Mouse (Mus musculus) heart, adult 2 months (tissue): ENCODE measurements around the gene Sema5b. TPM values are rescaled to one million over a fixed set of nuclear protein-coding genes. Genes with fewer than 3 reads are reported as not detected.

Source experiments
- DNase-seq, 2 experiments: peaks; one replicate each; pipeline ENCODE4 v3.0.0; 2021
- H3K27ac ChIP-seq: fragments of 200-600 bp; 2 replicates; pipeline ENCODE4 v1.8.1; 2022
- H3K27me3 ChIP-seq: fragments of 200-500 bp; 2 replicates; pipeline ENCODE4 v1.6.1; 2012; ENCODE audit warnings: mild to moderate bottlenecking, low read length, inconsistent platforms, mixed read lengths; ENCODE audit not compliant: control insufficient read depth, insufficient read depth
- H3K36me3 ChIP-seq: fragments of 200-500 bp; 2 replicates; pipeline ENCODE4 v1.6.1; 2012; ENCODE audit warnings: low read length, inconsistent platforms; ENCODE audit not compliant: control insufficient read depth, insufficient read depth
- H3K4me1 ChIP-seq: fragments of 200-500 bp; 2 replicates; pipeline ENCODE4 v1.6.1; 2011; ENCODE audit warnings: low read length; ENCODE audit not compliant: control insufficient read depth, insufficient read depth
- H3K4me3 ChIP-seq: fragments of 200-600 bp; 2 replicates; pipeline ENCODE4 v1.8.1; 2022
- H3K79me2 ChIP-seq: fragments of 200-500 bp; replicated peaks from 2 replicates; pipeline ENCODE4 v1.6.1; 2012; ENCODE audit warnings: mild to moderate bottlenecking, inconsistent platforms, low read length, moderate library complexity, mixed read lengths; ENCODE audit not compliant: control insufficient read depth, insufficient read depth
- H3K9ac ChIP-seq: fragments of 200-500 bp; 2 replicates; pipeline ENCODE4 v1.6.1; 2012; ENCODE audit warnings: low read depth, mild to moderate bottlenecking, control low read depth, inconsistent platforms, low read length, mixed read lengths
- CTCF ChIP-seq: fragments of 200-600 bp; IDR thresholded peaks from 2 replicates; pipeline ENCODE4 v1.8.1; 2022; ENCODE audit warnings: antibody characterized with exemption, mild to moderate bottlenecking, moderate library complexity
- EP300 ChIP-seq: fragments of 200-500 bp; IDR thresholded peaks from 2 replicates; pipeline ENCODE4 v1.6.1; 2011; ENCODE audit warnings: low read depth, low read length, control low read depth; ENCODE audit not compliant: insufficient read depth
- POLR2A ChIP-seq: fragments of 200-500 bp; IDR thresholded peaks from 2 replicates; pipeline ENCODE4 v1.6.1; 2011; ENCODE audit warnings: mild to moderate bottlenecking, low read depth, low read length, control low read depth; ENCODE audit not compliant: insufficient read depth
- WGBS: fragments of 180-500 bp; shearing (Covaris S2); methylation state at CpG from one replicate; pipeline ENCODE4 v1.1.7; 2018; 5-methylcytosine and 5-hydroxymethylcytosine counted together
- intact Hi-C: fragments of 180-260 bp; cut with DNase I; formaldehyde crosslinking; loops from one replicate; pipeline ENCODE4 v1.15.1; 2025
- long read RNA-seq: library from polyadenylated mRNA; stranded (forward); transcript quantifications from one replicate; pipeline ENCODE4 v2.0.0, GENCODE M21; 2021
- polyA plus RNA-seq: library from polyadenylated mRNA; depleted of rRNA; stranded (reverse); fragments of >200 nt; gene quantifications from 2 replicates; pipeline ENCODE4 v1.2.3, GENCODE M21; 2012; rRNA removed
- total RNA-seq, 2 experiments: library from RNA; stranded (reverse); gene quantifications; 2 replicates each; pipeline ENCODE4 v1.2.3; 2021

Gene Sema5b
- total RNA-seq (1 to 10 TPM; 1.8 to 3.0 TPM), polyA plus RNA-seq (0.23 and 1.5 TPM in 2 replicates)
- long read RNA-seq, full-length matches to known transcripts = 1 of 5 reads
- long read RNA-seq, partial matches to known transcripts = 4 of 5 reads
- long read RNA-seq, other reads (novel, unspliced or antisense) = 0 of 5 reads

GRCm38 (mm10) chr16:35541117-35541641 is at the start of gene Sema5b:
Sema5b (plus strand) TSS chr16:35541145.
- H3K4me3 ChIP-seq = peak within 1 kb of the TSS; percentile 51
- H3K27ac ChIP-seq = no peak within 1 kb of the TSS
- DNase-seq = peak; percentile 24 to 51
- no peak for TF ChIP-seq POLR2A
- TF ChIP-seq EP300 = no peak
- TF ChIP-seq CTCF = peak; percentile 59
- H3K9ac ChIP-seq = peak within 1 kb of the TSS; percentile 39
- no peaks in the 10 kb centered on the region for H3K79me2 ChIP-seq
- WGBS = under 1% methylated on average over 50 of the region's 54 CpGs
- H3K27me3 ChIP-seq = peaks cover 9% of the 10 kb centered on the region
- intact Hi-C loops = loop anchor here (5.0 to 10.0 kb wide), 3 partner anchors 119 to 274 kb away; no protein-coding TSS in a partner anchor
- H3K4me1 ChIP-seq = peaks cover 4% of the 10 kb centered on the region
- no peaks in the 10 kb centered on the region for H3K36me3 ChIP-seq

GRCm38 (mm10) chr16:35500342-35500741 is 40.6 kb upstream of the Sema5b start:
- H3K36me3 ChIP-seq = no peaks in the 10 kb centered on the region
- intact Hi-C loops = no loop called here
- H3K9ac ChIP-seq = no peak overlapping the region
- no peak for DNase-seq
- H3K4me1 ChIP-seq = no peaks in the 10 kb centered on the region
- H3K27me3 ChIP-seq = no peaks in the 10 kb centered on the region
- no peak for TF ChIP-seq CTCF
- TF ChIP-seq POLR2A = no peak
- TF ChIP-seq EP300 = no peak
- WGBS = 85% methylated on average over 3 of the region's 3 CpGs
- no peak overlapping the region for H3K4me3 ChIP-seq
- H3K27ac ChIP-seq = no peak overlapping the region
- H3K79me2 ChIP-seq = no peaks in the 10 kb centered on the region

DNA sequence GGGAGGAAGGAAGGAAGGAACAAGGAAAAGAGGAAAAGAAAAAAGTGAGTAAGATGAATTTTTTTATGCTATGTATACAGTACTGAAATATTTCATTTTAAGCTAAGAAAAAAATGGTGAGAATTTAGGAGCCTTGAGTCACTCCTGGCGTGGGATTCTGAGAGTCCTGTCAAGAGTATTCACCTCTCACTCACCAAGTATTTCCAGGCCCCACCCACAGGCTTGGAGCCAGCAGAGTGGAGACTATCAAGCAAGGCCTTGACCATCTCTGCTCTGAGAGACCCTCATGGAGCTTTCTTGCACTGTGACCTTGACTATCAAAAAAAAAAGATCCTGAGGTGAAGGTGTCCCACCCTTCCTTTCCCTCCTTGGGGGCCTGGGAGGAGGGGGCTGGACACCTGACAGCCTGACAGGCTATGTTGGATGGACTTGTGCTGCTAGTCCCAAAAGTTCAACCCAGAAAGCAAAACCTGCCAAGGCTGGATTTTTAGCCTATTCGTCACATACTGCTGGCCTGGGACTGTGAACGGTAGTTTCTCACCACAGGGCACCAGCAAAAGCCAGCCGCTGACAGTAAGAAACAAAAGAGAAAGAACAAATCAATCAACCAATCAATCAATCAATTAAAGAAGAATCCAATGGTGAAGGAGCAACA is 39.7 kb upstream of the Sema5b start:
- Histone ChIP-seq H3K27ac (no peak overlapping the region), H3K79me2 (no peaks in the 10 kb centered on the region), H3K4me1 (no peaks in the 10 kb centered on the region), H3K27me3 (no peaks in the 10 kb centered on the region), H3K4me3 (no peak overlapping the region), H3K36me3 (no peaks in the 10 kb centered on the region), H3K9ac (no peak overlapping the region)
- intact Hi-C loops = no loop called here
- TF ChIP-seq POLR2A (no peak), EP300 (no peak), CTCF (no peak)
- 81% methylated on average over 4 of the region's 4 CpGs for WGBS
- no peak for DNase-seq

DNA sequence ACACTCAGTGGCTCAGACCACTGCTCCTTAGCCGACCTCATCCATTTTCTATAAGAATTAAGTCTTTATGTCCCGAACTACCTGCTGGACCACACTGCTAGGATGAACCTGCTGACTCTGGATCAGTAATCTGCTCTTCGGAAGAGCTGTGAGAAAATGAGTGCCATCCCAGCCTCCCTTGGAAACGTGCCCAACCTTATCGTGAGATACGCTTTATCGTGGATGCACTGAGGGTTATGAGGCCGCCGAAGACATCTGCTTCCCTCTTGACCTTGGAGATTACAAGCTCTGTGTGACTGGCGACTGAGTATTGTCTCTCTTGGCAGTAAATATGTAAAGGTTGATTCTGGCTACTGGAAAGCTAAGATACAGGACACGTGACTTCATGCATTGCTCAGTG is 38.5 kb upstream of the Sema5b start:
- intact Hi-C loops = no loop called here
- no peak overlapping the region for H3K4me3 ChIP-seq
- H3K4me1 ChIP-seq = no peaks in the 10 kb centered on the region
- no peak for TF ChIP-seq EP300
- no peak for TF ChIP-seq POLR2A
- no peak for TF ChIP-seq CTCF
- H3K27ac ChIP-seq = no peak overlapping the region
- H3K36me3 ChIP-seq = no peaks in the 10 kb centered on the region
- no peaks in the 10 kb centered on the region for H3K79me2 ChIP-seq
- 40% methylated on average over 11 of the region's 11 CpGs for WGBS
- H3K9ac ChIP-seq = no peak overlapping the region
- DNase-seq = no peak
- H3K27me3 ChIP-seq = no peaks in the 10 kb centered on the region

DNA sequence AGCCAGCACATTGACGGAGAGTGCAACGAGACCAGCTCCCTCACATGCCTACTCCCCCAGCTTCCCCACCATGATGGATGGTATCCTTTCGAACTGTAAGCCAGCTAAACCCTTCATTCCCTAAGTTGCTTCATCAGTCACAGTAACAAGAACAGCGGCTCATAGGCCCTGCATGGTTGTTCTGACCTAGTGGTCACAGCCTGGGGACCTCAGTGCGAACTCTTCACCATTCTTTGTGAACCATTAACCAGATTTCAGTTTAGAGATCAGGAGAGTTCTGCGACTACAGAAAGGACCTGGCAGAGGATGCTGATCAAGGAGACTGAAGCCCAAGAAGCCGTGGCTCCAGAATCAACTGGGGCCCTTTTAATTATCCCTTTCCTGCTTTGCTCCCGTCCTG is 36.7 kb upstream of the Sema5b start:
- intact Hi-C loops = no loop called here
- Histone ChIP-seq H3K36me3 (no peaks in the 10 kb centered on the region), H3K4me1 (no peaks in the 10 kb centered on the region), H3K27me3 (no peaks in the 10 kb centered on the region), H3K27ac (no peak overlapping the region), H3K4me3 (no peak overlapping the region), H3K9ac (no peak overlapping the region), H3K79me2 (no peaks in the 10 kb centered on the region)
- TF ChIP-seq CTCF = no peak
- TF ChIP-seq EP300 = no peak
- TF ChIP-seq POLR2A = no peak
- WGBS = 86% methylated on average over 8 of the region's 8 CpGs
- DNase-seq = no peak

DNA sequence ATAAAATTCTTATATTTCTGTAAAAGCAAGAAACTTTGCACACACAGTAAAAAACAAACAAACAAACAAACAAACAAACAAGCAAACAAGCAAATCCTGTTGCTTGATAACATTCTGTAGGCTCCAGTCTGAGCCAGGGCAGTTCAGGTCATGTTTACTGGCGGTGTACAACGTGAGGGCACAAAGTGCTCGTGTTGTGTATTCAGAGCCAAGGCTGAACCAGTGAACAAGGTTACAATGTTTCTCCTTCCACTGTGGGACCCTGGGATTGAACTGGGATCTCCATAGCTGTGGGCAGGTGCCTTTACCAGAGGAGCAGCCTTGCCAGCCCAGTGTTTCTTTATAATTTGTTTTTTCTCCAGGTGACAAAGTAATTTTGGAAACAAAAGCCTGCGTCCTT is 35.2 kb upstream of the Sema5b start:
- H3K27me3 ChIP-seq = no peaks in the 10 kb centered on the region
- no peaks in the 10 kb centered on the region for H3K79me2 ChIP-seq
- no peak for TF ChIP-seq EP300
- TF ChIP-seq POLR2A = no peak
- TF ChIP-seq CTCF = no peak
- H3K27ac ChIP-seq = no peak overlapping the region
- H3K36me3 ChIP-seq = no peaks in the 10 kb centered on the region
- H3K4me3 ChIP-seq = no peak overlapping the region
- no peak overlapping the region for H3K9ac ChIP-seq
- no peaks in the 10 kb centered on the region for H3K4me1 ChIP-seq
- DNase-seq = no peak
- WGBS = 76% methylated on average over 4 of the region's 4 CpGs
- intact Hi-C loops = no loop called here
